Mouse (Mus musculus) thymus, adult 2 months (tissue): ENCODE measurements around the gene Mrps2.

Source experiments
- CTCF ChIP-seq: fragments of 200-500 bp; IDR thresholded peaks from 2 replicates; pipeline ENCODE4 v1.5.1; 2012; ENCODE audit warnings: mild to moderate bottlenecking, control low read depth, low read length, moderate library complexity, borderline replicate concordance; ENCODE audit not compliant: control insufficient read depth, poor library complexity, insufficient read depth; ENCODE audit errors: extremely low read depth
- POLR2A ChIP-seq: fragments of 200-500 bp; IDR thresholded peaks from 2 replicates; pipeline ENCODE4 v1.6.1; 2012; ENCODE audit warnings: mild to moderate bottlenecking, low read length, control low read depth, moderate library complexity; ENCODE audit not compliant: control insufficient read depth, poor library complexity, insufficient read depth; ENCODE audit errors: extremely low read depth

GRCm38 (mm10) chr2:28513431-28514370 is 45.8 kb downstream of the Mrps2 start:
- TF ChIP-seq CTCF: 0 out of 2 replicates have a peak, but pooled peaks have one; percentile 5
- no peak for TF ChIP-seq POLR2A
